ENCODE assay signal across 28 mouse cellular contexts in the genomic region with DNA sequence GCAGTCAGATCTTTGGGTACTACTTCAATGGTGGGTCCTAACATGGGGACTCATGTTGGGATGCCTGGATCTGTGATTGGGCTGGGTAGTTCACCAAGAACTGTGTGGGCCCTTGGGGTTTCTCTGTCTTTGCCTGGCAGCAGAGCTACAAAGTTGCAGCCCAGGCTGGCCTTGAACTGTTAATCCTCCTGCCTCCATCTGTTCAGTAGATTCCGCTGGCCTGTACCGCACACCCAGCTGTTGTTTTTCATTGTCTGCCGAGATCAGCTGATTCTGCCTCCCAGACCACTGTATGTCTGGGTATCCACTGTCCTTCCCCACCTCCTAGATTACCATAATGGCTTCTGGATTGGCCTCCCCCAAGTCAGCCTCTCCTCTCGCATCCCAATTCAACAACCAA.
"Had no signal": no experiment of that assay in that cellular context is flagged by ENCODE, and none has a peak within 500 bp of the region (broad histone marks: within the 10 kb centered on the region; RNA-seq: fewer than 3 reads in every experiment).

No protein-coding gene starts in this region.

- H3K36me3 ChIP-seq: limb, embryonic 10.5 days; limb, embryonic 12.5 days; limb, embryonic 13.5 days; limb, embryonic 15.5 days; liver, embryonic 12.5 days; liver, embryonic 13.5 days; liver, embryonic 15.5 days; lung, embryonic 15.5 days; midbrain, embryonic 10.5 days; midbrain, embryonic 12.5 days; midbrain, embryonic 13.5 days; midbrain, embryonic 15.5 days had no signal

- H3K27me3 ChIP-seq: limb, embryonic 12.5 days; limb, embryonic 13.5 days; limb, embryonic 15.5 days; liver, embryonic 12.5 days; liver, embryonic 13.5 days; liver, embryonic 15.5 days; lung, embryonic 15.5 days; midbrain, embryonic 12.5 days; midbrain, embryonic 13.5 days; midbrain, embryonic 15.5 days had no signal

- ATAC-seq: liver, embryonic 12.5 days; liver, postnatal 0 days; lung, postnatal 0 days; midbrain, embryonic 13.5 days; midbrain, embryonic 15.5 days; midbrain, embryonic 16.5 days had no signal

- H3K27ac ChIP-seq: limb, embryonic 10.5 days; limb, embryonic 12.5 days; limb, embryonic 13.5 days; limb, embryonic 15.5 days; liver, embryonic 12.5 days; liver, embryonic 13.5 days; liver, embryonic 14.5 days; liver, embryonic 15.5 days; lung, embryonic 15.5 days; macrophage; midbrain, embryonic 10.5 days; midbrain, embryonic 12.5 days; midbrain, embryonic 13.5 days; midbrain, embryonic 15.5 days had no signal

- H3K9me3 ChIP-seq: limb, embryonic 10.5 days; limb, embryonic 12.5 days; limb, embryonic 13.5 days; limb, embryonic 15.5 days; liver, embryonic 12.5 days; liver, embryonic 13.5 days; liver, embryonic 15.5 days; lung, embryonic 15.5 days; megakaryocyte, embryonic 14.5 days; midbrain, embryonic 10.5 days; midbrain, embryonic 12.5 days; midbrain, embryonic 15.5 days had no signal

- DNase-seq: left cerebral cortex, postnatal 4 days; liver; liver, embryonic 13.5 days; liver, postnatal 0 days; lung, adult 18-20 months; lung, adult 2 months; lung, embryonic 14.5 days; lung, postnatal 14 days; lung, postnatal 36 days; lung, postnatal 4 days; midbrain, embryonic 14.5 days had no signal

- H3K9ac ChIP-seq: limb, embryonic 12.5 days; limb, embryonic 13.5 days; limb, embryonic 15.5 days; liver, embryonic 12.5 days; liver, embryonic 13.5 days; liver, embryonic 14.5 days; liver, embryonic 15.5 days; liver, postnatal 0 days; lung, embryonic 14.5 days; lung, embryonic 15.5 days; midbrain, embryonic 12.5 days; midbrain, embryonic 13.5 days; midbrain, embryonic 15.5 days had no signal

- H3K4me1 ChIP-seq: limb, embryonic 12.5 days; limb, embryonic 13.5 days; limb, embryonic 15.5 days; liver, embryonic 12.5 days; liver, embryonic 13.5 days; liver, embryonic 15.5 days; lung, embryonic 15.5 days; megakaryocyte, embryonic 14.5 days; midbrain, embryonic 10.5 days; midbrain, embryonic 12.5 days; midbrain, embryonic 13.5 days; midbrain, embryonic 15.5 days had no signal

- H3K4me3 ChIP-seq: limb, embryonic 10.5 days; limb, embryonic 12.5 days; limb, embryonic 13.5 days; limb, embryonic 15.5 days; liver, embryonic 12.5 days; liver, embryonic 13.5 days; liver, embryonic 15.5 days; lung, embryonic 15.5 days; megakaryocyte, embryonic 14.5 days; midbrain, embryonic 10.5 days; midbrain, embryonic 12.5 days; midbrain, embryonic 13.5 days; midbrain, embryonic 15.5 days; myocyte had no signal
